Mouse (Mus musculus): ENCODE data around the gene Ext2. TPM values are rescaled to one million over a fixed set of nuclear protein-coding genes. Genes with fewer than 3 reads are reported as not detected.

The Ext2 gene
- total RNA-seq, 2 experiments from 2014 or later, result 49.3 to 54.2 TPM

DNA sequence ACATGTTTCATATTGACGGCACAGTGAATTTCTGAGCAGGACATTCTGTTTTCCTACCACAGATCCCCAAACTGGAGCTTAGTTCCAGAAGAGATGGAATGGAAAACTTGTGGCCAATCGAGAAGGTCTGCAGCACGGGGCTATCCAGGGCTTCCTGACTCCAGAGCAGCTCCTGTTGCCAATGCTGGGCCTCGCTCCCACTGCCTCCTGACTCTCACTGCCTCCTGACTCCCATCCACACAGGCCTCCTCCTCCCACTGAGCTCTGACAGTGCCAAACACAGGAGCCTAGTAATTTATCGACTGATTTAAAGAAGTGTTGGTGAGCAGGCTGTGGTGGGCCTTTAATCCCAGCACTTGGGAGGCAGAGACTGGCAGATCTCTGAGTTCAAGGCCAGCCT is 14.3 kb downstream of the Ext2 start:
- no peak for DNase-seq (ENCODE audit: low spot score in 2 of 2)
- intact Hi-C loops (cut with DNase I), result no loop called here

- intact Hi-C loops (cut with DNase I), result no loop called here
- DNase-seq (ENCODE audit: low spot score in 2 of 2), result no peak
These were observed 14.9 kb downstream of the Ext2 start for GRCm38 (mm10) chr2:93807440-93807839.

DNA sequence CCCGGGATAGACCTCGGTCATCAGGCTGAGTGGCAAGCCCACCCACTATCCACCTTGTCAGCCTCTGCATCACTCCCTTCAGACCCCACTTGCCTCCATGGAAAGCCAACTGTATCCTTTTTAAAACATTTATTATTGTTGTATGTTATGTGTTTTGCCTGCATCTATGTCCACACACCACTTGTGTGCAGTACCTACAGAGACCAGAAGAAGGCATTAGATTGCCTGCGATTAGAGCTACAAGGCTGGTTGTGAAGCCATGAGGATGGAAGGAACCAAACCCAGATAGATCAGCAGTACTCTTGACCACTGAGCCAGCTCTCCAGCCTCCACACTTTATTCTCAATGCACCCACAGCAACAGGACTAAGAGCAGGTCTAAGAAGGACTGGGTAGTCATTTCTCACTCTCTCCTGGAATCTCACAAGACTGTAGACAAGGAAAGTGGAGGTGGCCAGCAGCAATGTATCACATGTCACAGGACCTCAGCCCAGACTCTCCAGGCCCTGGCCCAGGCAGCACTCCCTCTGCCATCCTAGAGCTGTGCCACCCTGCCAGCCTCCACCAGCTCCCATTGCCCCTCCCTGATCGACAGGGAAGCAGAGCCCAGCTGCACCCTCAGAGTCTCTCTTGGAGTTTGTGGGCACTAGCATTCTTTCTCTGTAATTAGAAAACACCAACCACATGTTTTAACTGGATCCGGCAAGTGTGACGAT is 15.7 kb downstream of the Ext2 start:
- intact Hi-C loops (cut with DNase I), result no loop called here
- no peak for DNase-seq (ENCODE audit: low spot score in 2 of 2)

DNA sequence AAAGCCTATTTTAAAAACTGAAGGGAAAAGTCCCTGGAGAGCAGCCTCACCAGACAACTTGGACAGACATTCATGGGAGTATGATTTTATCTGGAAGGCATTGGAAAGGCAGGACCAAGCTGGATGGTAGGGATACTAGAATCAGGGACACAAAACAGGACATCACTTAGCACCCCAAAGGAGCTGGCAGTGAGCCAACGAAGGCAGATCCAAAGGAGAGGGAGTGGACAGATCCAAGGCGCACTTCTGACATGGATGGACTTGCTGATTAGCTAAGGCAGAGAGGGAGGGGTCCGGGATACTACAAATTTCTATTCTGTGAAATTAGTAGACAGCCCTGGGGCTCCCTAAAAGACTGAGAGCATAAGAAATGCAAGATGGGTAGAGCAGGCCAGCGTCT is 16.8 kb downstream of the Ext2 start:
- DNase-seq (ENCODE audit: low spot score in 2 of 2), result no peak
- intact Hi-C loops (cut with DNase I), result no loop called here

GRCm38 (mm10) chr2:93805066-93805465 is 17.3 kb downstream of the Ext2 start:
- intact Hi-C loops (cut with DNase I), result no loop called here
- no peak for DNase-seq (ENCODE audit: low spot score in 2 of 2)

- no peak for DNase-seq (ENCODE audit: low spot score in 2 of 2)
- intact Hi-C loops (cut with DNase I), result no loop called here
These were observed 19.4 kb downstream of the Ext2 start for GRCm38 (mm10) chr2:93802947-93803346.

GRCm38 (mm10) chr2:93801097-93801496 is 21.3 kb downstream of the Ext2 start:
- intact Hi-C loops (cut with DNase I), result no loop called here

GRCm38 (mm10) chr2:93797162-93797795 is 25.1 kb downstream of the Ext2 start:
- intact Hi-C loops (cut with DNase I), result no loop called here
- no peak for DNase-seq (ENCODE audit: low spot score in 2 of 2)

More at GRCm38 (mm10) chr2:93801097-93801496, 21.3 kb downstream of the Ext2 start:
- DNase-seq (ENCODE audit: low spot score in 2 of 2), result no peak

GRCm38 (mm10) chr2:93794375-93794774 is 28.0 kb downstream of the Ext2 start:
- no peak for DNase-seq (ENCODE audit: low spot score in 2 of 2)
- intact Hi-C loops (cut with DNase I), result no loop called here

GRCm38 (mm10) chr2:93791516-93792499 is 30.6 kb downstream of the Ext2 start:
- DNase-seq (ENCODE audit: low spot score in 2 of 2), result peak in 1 of 2 experiments; percentile 46
- intact Hi-C loops (cut with DNase I), result no loop called here

- DNase-seq (ENCODE audit: low spot score in 2 of 2), result no peak
- intact Hi-C loops (cut with DNase I), result no loop called here
These were observed 31.5 kb downstream of the Ext2 start for GRCm38 (mm10) chr2:93790798-93791345.

DNA sequence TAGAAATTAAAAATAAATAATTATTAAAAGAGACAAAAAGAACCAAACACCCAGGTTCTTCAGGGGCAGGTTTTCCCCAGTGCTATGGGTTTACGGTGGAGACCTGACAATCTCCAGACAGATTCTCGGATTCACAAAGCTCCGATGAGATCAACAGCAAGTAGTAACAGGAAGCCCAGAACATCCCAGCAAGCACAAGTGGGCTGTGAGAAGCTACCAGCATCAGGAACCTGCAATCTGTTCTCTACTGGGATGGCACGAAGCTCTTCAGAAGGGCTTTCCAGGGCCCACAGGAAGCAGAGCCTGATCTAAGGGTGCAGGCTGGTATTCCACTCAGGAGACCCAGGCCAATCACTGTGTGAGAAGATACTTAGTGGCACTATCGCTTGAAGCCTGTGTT is 33.8 kb downstream of the Ext2 start:
- no peak for DNase-seq (ENCODE audit: low spot score in 2 of 2)
- intact Hi-C loops (cut with DNase I), result loop anchor here (10.0 kb wide), 2 partner anchors 124 to 574 kb away; no protein-coding TSS in a partner anchor

DNA sequence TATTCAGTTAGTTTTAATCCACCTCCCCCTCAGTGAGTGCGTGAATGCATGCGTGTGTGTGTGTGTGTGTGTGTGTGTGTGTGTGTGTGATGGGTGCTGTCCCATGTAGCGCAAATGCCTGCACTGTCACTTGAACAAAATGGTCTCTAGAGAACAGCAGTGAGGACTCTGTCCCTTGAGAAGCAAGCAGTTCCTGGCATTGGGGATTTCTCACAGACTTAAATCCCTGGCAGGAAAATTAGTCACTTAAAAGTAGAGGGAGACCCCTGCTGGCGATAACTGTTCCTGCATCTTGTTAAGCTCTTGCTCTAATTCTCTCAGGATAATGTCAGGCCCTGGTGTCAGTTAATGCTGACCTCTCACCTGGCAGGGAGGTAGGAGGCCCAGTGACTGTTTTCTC is 36.2 kb downstream of the Ext2 start:
- DNase-seq (ENCODE audit: low spot score in 2 of 2), result peak; percentile 71 to 76

GRCm38 (mm10) chr2:93785432-93785798 is 37.0 kb downstream of the Ext2 start:
- intact Hi-C loops (cut with DNase I), result loop anchor here (10.0 kb wide), 2 partner anchors 121 to 571 kb away; no protein-coding TSS in a partner anchor
- no peak for DNase-seq (ENCODE audit: low spot score in 2 of 2)

More for the DNA sequence above, 36.2 kb downstream of the Ext2 start:
- intact Hi-C loops (cut with DNase I), result loop anchor here (2.0 to 10.0 kb wide), 3 partner anchors 121 to 571 kb away; no protein-coding TSS in a partner anchor

- peak; percentile 35 to 42 for DNase-seq (ENCODE audit: low spot score in 2 of 2)
- intact Hi-C loops (cut with DNase I), result loop anchor here (10.0 kb wide), 2 partner anchors 120 to 570 kb away; no protein-coding TSS in a partner anchor
These were observed 37.5 kb downstream of the Ext2 start for GRCm38 (mm10) chr2:93784721-93785431.

- no peak for DNase-seq (ENCODE audit: low spot score in 2 of 2)
These were observed 38.3 kb downstream of the Ext2 start for GRCm38 (mm10) chr2:93783926-93784539.

DNA sequence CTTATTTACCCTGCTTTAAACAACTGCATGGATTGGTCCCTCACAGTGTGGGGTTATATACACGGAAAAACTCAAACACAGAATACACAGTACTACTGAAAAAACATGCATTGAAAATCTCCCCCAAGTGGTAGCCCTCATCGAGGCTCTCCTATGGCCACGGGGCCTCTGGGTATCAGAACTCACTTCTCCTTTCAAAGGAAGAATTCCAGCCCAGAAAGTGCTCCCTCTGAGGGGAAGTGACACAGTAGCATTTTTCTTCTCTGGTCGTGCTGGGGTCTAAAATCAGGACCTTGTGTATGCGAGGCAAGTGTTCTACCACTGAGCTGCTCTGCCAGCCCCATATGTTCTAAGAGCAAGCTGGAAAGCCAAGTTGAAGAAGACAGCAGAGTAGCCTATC is 39.7 kb downstream of the Ext2 start:
- intact Hi-C loops (cut with DNase I), result loop anchor here (10.0 kb wide), 2 partner anchors 118 to 568 kb away; no protein-coding TSS in a partner anchor
- no peak for DNase-seq (ENCODE audit: low spot score in 2 of 2)

More at GRCm38 (mm10) chr2:93783926-93784539, 38.3 kb downstream of the Ext2 start:
- intact Hi-C loops (cut with DNase I), result loop anchor here (10.0 kb wide), 2 partner anchors 119 to 569 kb away; no protein-coding TSS in a partner anchor

DNA sequence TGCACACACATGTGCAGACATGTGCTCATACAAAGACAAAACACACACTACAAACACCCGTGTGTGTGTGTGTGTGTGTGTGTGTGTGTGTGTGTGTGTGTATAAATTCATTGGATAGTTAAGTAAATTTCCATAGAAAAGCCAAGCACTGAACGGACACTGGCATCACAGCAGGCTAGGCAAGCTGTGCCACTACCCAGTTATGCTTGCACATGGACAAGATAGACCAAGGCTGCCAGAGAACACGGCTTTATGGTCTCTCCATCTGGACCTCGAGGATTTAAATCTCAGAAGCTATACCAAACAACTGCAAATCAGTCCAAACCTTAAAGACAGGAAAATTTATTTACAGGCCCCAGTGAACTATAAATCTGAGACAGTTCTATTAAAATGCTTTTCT is 40.2 kb downstream of the Ext2 start:
- DNase-seq (ENCODE audit: low spot score in 2 of 2), result no peak
- intact Hi-C loops (cut with DNase I), result loop anchor here (10.0 kb wide), 2 partner anchors 117 to 567 kb away; no protein-coding TSS in a partner anchor

Data from left cerebral cortex, postnatal 36 days (tissue).